Mouse (Mus musculus): ENCODE measurements around the gene Ube2m. TPM values are rescaled to one million over a fixed set of nuclear protein-coding genes. Genes with fewer than 3 reads are reported as not detected.

Ube2m gene
- polyA plus RNA-seq, 1 experiment, result 273 TPM

DNA sequence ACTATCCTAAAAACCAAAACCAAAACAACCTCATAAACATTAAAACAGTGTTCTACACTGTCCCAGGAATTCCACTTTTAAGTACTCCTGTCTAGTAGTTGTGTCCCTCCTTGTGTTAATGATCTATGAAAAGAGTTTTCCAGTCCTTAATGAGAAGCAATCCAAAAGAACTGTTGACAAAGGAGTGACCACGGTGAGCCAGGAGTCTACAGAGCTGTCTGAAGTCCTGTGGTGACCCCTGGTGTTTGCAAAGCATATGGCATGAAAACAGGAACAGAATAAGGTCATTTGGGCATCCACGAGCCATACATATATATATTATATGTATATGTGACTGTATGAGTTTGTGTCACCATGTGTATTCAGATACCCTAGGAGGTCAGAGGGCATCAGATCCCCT is 8.0 kb upstream of the Ube2m start:
- H3K4me1 ChIP-seq (ENCODE audit: control insufficient read depth, insufficient read depth, low read length), result no peaks in the 10 kb centered on the region
- H3K27ac ChIP-seq (ENCODE audit: insufficient read depth, low read length), result no peak overlapping the region
- TF ChIP-seq POLR2A (IDR thresholded peaks at IDR 0.05; ENCODE audit: low read depth, low read length), result no peak
- TF ChIP-seq CTCF (IDR thresholded peaks at IDR 0.05; ENCODE audit: borderline replicate concordance, insufficient read depth, low read length), result peak; percentile 25; the same call in 1 of the 2 replicates
- H3K4me3 ChIP-seq (ENCODE audit: insufficient read depth, low read length), result no peak overlapping the region

GRCm38 (mm10) chr7:13044254-13044625 is 6.2 kb upstream of the Ube2m start:
- TF ChIP-seq CTCF (IDR thresholded peaks at IDR 0.05; ENCODE audit: borderline replicate concordance, insufficient read depth, low read length), result no peak
- TF ChIP-seq POLR2A (IDR thresholded peaks at IDR 0.05; ENCODE audit: low read depth, low read length), result no peak
- Histone ChIP-seq H3K4me1 (ENCODE audit: control insufficient read depth, insufficient read depth, low read length) (no peaks in the 10 kb centered on the region), H3K27ac (ENCODE audit: insufficient read depth, low read length) (no peak overlapping the region), H3K4me3 (ENCODE audit: insufficient read depth, low read length) (0 out of 2 replicates have a peak overlapping the region, but pooled peaks have one; percentile 8)

DNA sequence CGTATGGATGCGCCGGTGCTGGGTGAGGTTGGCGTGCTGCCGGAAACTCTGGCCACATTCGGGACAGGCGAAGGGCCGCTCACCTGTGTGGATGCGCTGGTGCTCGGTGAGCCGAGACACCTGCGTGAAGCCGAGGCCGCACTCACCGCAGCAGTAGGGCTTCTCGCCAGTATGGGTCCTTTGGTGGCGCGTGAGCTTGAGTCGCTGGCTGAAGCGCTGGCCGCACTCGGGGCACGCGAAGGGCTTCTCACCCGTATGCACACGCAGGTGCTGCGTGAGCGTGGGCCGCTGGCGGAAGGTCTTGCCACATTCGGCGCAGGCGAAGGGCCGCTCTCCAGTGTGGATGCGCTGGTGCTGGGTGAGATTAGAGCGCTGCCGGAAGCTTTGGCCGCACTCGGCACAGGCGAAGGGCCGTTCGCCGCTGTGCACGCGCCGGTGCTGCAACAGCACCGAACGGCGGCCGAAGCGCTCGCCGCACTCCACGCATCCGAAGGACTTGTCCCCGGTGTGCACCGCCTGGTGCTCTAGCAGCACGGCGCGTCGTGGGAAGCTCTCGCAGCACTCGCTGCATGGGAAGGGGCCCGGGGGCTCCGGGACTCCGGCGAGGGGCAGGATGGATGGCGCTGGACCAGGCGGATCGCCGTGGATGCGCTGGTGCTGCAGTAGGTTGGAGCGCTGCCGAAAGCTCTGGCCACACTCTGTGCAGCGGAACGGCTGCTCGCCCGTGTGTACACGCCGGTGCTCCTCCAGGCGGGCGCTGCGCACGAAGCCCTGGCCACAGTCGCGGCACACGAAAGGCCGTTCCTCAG is 5.6 kb upstream of the Ube2m start:
- peak overlapping the region; percentile 8; the same call in 1 of the 2 replicates for H3K4me3 ChIP-seq (ENCODE audit: insufficient read depth, low read length)
- H3K27ac ChIP-seq (ENCODE audit: insufficient read depth, low read length), result no peak overlapping the region
- H3K4me1 ChIP-seq (ENCODE audit: control insufficient read depth, insufficient read depth, low read length), result no peaks in the 10 kb centered on the region
- TF ChIP-seq POLR2A (IDR thresholded peaks at IDR 0.05; ENCODE audit: low read depth, low read length) (no peak), CTCF (IDR thresholded peaks at IDR 0.05; ENCODE audit: borderline replicate concordance, insufficient read depth, low read length) (no peak)

DNA sequence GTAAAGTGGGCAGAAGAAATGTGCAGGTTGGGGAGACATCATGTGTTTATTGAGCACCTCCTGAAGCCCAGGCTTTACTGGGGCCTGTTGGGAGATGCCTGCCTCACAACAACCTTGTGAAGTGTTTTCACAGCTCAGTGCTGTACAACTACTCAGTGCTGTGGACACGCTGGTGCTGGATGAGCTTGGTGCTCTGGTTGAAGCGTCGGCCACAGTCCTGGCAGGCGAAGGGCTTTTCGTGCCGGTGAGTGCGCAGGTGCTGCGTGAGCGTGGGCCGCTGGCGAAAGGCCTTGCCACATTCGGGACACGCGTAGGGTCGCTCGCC is 5.0 kb upstream of the Ube2m start:
- no peak overlapping the region for H3K4me3 ChIP-seq (ENCODE audit: insufficient read depth, low read length)
- no peak for TF ChIP-seq CTCF (IDR thresholded peaks at IDR 0.05; ENCODE audit: borderline replicate concordance, insufficient read depth, low read length)
- no peak for TF ChIP-seq POLR2A (IDR thresholded peaks at IDR 0.05; ENCODE audit: low read depth, low read length)
- no peaks in the 10 kb centered on the region for H3K4me1 ChIP-seq (ENCODE audit: control insufficient read depth, insufficient read depth, low read length)
- H3K27ac ChIP-seq (ENCODE audit: insufficient read depth, low read length), result no peak overlapping the region

DNA sequence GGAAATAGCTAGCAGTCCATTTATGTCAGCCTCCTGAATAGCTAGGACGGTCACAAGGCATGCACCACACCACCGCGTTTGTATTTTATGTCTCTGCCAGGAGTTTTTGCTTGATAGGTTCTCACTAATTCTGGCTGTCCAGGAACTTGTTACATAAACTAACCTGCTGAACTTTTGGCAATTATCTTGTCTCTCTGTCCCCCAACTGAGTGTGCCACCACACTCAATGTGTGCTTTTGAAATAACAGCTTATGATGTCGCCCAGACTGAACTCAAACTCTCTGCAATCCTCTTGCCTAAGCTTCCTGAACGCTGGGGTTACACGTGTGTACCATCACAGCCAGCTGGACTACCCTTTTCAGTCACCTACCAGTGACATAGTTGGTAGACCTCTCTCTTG is 4.4 kb upstream of the Ube2m start:
- H3K4me1 ChIP-seq (ENCODE audit: control insufficient read depth, insufficient read depth, low read length), result no peaks in the 10 kb centered on the region
- no peak overlapping the region for H3K27ac ChIP-seq (ENCODE audit: insufficient read depth, low read length)
- H3K4me3 ChIP-seq (ENCODE audit: insufficient read depth, low read length), result no peak overlapping the region
- TF ChIP-seq POLR2A (IDR thresholded peaks at IDR 0.05; ENCODE audit: low read depth, low read length) (no peak; the same call in 1 of the 2 replicates), CTCF (IDR thresholded peaks at IDR 0.05; ENCODE audit: borderline replicate concordance, insufficient read depth, low read length) (no peak)

- Histone ChIP-seq H3K4me3 (ENCODE audit: insufficient read depth, low read length) (no peak overlapping the region), H3K4me1 (ENCODE audit: control insufficient read depth, insufficient read depth, low read length) (peaks cover 2% of the 10 kb centered on the region; the same call in 1 of the 2 replicates), H3K27ac (ENCODE audit: insufficient read depth, low read length) (no peak overlapping the region)
- no peak for TF ChIP-seq POLR2A (IDR thresholded peaks at IDR 0.05; ENCODE audit: low read depth, low read length)
- TF ChIP-seq CTCF (IDR thresholded peaks at IDR 0.05; ENCODE audit: borderline replicate concordance, insufficient read depth, low read length), result no peak
Measured at GRCm38 (mm10) chr7:13041256-13041655, 3.2 kb upstream of the Ube2m start.

DNA sequence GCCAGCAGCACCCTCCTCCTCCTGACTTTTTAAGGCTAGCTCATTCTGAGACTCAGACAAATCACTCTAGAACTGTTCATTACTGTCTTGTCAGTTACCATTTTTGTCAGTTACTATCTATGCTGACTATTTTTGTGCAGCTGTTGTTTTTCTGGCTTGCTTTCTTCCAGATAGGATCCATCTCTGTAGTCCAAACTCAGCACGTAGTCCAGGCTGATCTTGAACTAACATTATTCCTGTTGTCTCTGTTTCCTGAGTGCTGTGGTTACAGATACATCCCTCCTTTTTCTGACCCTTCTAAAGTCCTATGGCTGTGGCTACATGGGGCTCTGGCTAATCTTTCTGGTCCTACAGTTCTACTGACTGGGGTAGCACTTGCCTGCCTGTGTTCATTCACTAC is 1.1 kb upstream of the Ube2m start:
- Histone ChIP-seq H3K27ac (ENCODE audit: insufficient read depth, low read length) (peak overlapping the region; percentile 100; the same call in 1 of the 2 replicates), H3K4me3 (ENCODE audit: insufficient read depth, low read length) (peak overlapping the region; percentile 74), H3K4me1 (ENCODE audit: control insufficient read depth, insufficient read depth, low read length) (peaks cover 8% of the 10 kb centered on the region; the same call in 1 of the 2 replicates)
- TF ChIP-seq CTCF (IDR thresholded peaks at IDR 0.05; ENCODE audit: borderline replicate concordance, insufficient read depth, low read length) (no peak), POLR2A (IDR thresholded peaks at IDR 0.05; ENCODE audit: low read depth, low read length) (no peak)

DNA sequence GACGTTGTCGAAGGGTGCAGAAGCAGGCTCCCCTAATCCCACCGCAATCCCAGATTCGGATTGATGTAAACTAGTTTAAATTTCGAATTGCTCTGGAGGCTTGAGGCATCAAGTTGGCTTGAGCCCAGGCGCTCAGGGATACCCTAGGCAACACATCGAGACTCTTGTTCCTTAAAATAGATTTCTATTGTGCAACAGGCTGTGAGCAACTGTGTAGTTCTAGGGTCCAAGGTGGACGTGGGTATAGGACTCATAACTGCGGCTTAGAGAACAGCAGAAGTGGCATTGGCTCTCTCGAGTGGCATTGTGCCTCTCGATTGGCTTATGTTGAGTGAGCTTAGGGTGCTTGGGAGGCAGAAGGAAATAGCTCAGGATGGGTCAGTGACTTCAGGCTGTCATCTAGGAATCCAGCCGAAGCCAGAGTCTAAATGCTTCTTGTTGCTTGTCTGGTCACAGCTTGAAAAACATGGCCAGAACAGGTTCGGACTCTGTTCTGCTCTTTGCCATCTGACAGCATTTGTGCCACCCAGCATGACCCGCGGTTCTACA is 620 bp upstream of the Ube2m start:
- TF ChIP-seq POLR2A (IDR thresholded peaks at IDR 0.05; ENCODE audit: low read depth, low read length), result peak; percentile 37; the same call in 1 of the 2 replicates
- TF ChIP-seq CTCF (IDR thresholded peaks at IDR 0.05; ENCODE audit: borderline replicate concordance, insufficient read depth, low read length), result no peak
- H3K27ac ChIP-seq (ENCODE audit: insufficient read depth, low read length), result peak overlapping the region; percentile 100
- H3K4me1 ChIP-seq (ENCODE audit: control insufficient read depth, insufficient read depth, low read length), result peaks cover 8% of the 10 kb centered on the region; the same call in 1 of the 2 replicates
- peak overlapping the region; percentile 74 for H3K4me3 ChIP-seq (ENCODE audit: insufficient read depth, low read length)

- peak overlapping the region; percentile 100 for H3K27ac ChIP-seq (ENCODE audit: insufficient read depth, low read length)
- H3K4me1 ChIP-seq (ENCODE audit: control insufficient read depth, insufficient read depth, low read length), result peaks cover 12% of the 10 kb centered on the region; the same call in 1 of the 2 replicates
- H3K4me3 ChIP-seq (ENCODE audit: insufficient read depth, low read length), result peak overlapping the region; percentile 87
- TF ChIP-seq POLR2A (IDR thresholded peaks at IDR 0.05; ENCODE audit: low read depth, low read length) (no peak), CTCF (IDR thresholded peaks at IDR 0.05; ENCODE audit: borderline replicate concordance, insufficient read depth, low read length) (no peak)
Measured at GRCm38 (mm10) chr7:13037366-13037765, 709 bp downstream of the Ube2m start.

DNA sequence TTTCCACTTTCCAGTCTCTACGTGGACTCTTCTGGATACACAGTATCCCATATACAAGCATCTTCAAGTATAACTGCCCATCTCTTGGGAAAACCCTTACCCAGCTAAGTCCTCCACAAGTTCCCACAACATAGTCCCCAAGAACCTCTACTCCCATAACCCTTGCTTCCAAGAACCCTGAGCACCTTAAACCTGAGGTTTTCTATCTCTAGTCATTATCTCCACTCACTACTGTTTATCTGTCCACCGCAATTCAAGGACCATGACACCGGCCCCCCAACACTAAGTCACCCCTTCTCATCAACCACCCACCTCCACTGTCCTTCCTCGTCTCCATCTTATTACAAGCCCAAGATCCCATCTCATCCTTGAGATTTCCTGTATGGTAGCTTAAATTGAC is 1.3 kb downstream of the Ube2m start:
- Histone ChIP-seq H3K4me3 (ENCODE audit: insufficient read depth, low read length) (peak overlapping the region; percentile 87), H3K4me1 (ENCODE audit: control insufficient read depth, insufficient read depth, low read length) (peaks cover 12% of the 10 kb centered on the region; the same call in 1 of the 2 replicates), H3K27ac (ENCODE audit: insufficient read depth, low read length) (peak overlapping the region; percentile 100)
- TF ChIP-seq POLR2A (IDR thresholded peaks at IDR 0.05; ENCODE audit: low read depth, low read length) (no peak), CTCF (IDR thresholded peaks at IDR 0.05; ENCODE audit: borderline replicate concordance, insufficient read depth, low read length) (no peak)

Measured in embryonic fibroblast, embryonic 13.5 days (primary cell).